Mouse (Mus musculus) lung, postnatal 0 days (tissue): ENCODE measurements at regions not wholly inside any gene's neighbourhood (a gene's known extent, or its start where the extent isn't known, plus 50 kb on each side); places are given as distances from the start of the nearest gene placed in this dataset.

Experiments used
- CTCF ChIP-seq: IDR thresholded peaks from 2 replicates; pipeline ENCODE4 v1.5.1; 2016; ENCODE audit warnings: antibody characterized with exemption, mild to moderate bottlenecking
- EP300 ChIP-seq: IDR thresholded peaks from 2 replicates; pipeline ENCODE4 v1.6.1; 2016; ENCODE audit warnings: antibody characterized with exemption, mild to moderate bottlenecking, control low read depth

DNA sequence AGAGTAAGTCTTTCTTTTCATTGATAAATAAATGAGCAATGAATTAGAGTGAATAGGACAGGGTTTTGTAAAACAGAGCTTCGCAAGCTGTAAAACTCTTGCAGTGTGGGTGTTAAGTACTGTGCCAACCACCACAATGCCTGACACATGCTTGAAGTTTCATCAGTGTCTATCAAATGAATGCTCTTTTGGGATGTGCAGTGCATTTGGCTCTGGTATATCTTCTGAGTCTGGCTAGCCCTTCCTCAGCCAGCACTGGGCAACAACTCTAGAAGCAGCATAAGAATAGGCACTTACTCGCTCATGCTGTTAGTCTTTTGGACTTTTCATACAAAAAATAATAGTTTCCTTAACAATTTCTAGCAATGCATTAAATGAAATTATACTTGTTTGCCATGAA is 370.9 kb downstream of the Hs3st1 start:
- TF ChIP-seq CTCF = no peak
- TF ChIP-seq EP300 = no peak
